Mouse (Mus musculus): ENCODE measurements at regions not wholly inside any gene's neighbourhood (a gene's known extent, or its start where the extent isn't known, plus 50 kb on each side); places are given as distances from the start of the nearest gene placed in this dataset.

DNA sequence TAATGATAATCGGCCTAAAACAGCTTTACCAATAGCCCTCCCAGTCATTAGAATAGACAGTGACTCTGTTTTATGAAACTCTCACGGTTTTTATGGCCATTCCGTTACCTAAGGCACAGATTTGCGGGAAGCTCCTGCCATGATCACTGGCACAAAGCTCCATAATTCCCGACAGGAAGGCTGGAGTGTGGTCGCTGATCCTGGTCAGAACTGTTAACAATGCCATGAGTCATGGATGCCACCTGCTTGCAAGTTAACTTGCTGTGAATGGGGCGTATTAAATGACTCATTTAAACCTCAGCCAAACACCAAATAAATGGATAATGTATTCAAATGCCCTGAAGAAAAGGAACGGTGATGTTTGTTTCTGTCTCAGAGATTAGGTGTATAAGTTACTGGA, 559.9 kb upstream of the Map3k7 start:
- no peak for ATAC-seq

- no peak for ATAC-seq
Measured at GRCm38 (mm10) chr4:31404840-31405714, 558.8 kb upstream of the Map3k7 start.

DNA sequence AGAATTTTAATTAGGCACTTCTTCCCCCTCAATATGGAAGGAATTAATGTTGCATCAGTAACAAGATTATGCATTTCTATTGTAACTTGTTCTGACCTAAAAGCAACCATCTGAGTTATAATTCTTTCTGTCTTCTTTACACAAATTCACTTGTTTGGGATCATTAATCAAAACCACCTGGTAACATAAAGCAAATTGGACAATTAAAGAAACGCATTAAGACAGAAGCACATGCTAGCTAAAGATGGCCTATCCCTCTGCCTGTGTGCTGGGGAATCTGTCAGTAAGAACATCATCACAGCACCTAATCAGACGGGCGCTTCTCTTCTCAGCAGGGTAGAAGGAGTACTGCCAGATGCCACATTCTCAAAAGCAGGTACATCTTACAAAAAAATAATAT, 553.7 kb upstream of the Map3k7 start:
- ATAC-seq = no peak

DNA sequence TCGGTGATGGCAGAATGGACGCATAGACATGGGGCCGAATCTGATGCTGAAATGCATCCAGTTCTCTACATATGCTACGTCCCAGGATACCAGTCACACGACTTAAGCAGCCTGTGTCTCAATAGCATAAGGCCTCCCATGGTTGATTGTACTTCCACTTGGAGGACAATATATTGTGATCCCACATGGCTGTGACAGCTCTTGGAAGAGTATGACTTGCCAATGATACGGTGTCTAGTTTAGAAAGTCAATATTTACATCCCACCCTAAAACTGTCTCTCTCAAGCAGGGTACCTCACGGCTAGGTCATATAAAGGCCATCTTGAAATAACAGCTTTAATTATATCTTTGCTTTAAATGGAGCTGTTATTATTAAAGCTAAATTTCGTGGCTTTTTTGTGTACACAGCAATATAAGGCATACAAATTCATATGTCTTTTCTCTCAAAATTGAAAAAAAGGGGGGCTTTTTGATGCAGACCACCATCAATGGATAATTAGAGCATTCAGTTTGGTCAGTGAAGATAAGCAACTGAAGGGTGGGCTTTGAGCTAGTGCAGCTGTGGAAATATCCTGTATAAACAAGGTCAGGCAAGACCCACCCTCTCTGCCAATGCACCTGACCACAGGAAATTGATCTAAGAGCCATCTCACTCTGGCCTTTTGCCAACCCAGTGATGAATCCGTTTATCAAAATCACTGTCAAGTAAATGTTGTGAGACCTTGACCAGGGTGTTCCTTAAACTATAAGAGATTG, 551.9 kb upstream of the Map3k7 start:
- no peak for ATAC-seq

DNA sequence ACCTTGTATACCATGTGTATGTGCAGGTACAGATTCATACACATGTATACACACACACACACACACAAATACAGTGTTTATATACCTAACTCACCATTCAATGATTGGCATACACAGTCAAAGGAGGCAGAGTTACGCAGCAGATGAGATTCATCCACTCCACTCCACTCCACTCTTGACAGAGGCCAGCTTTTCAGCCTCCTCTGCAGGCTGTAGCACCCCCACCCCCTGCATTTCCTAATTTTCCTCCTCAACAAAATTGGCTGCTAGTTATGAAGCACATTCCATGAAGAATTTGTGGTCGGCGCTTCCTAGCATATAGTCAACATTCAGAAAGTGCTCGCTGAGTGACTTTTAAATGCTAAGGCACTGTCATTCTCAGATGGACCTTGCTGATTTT, 546.7 kb upstream of the Map3k7 start:
- ATAC-seq = no peak

GRCm38 (mm10) chr4:31419240-31419639, 544.7 kb upstream of the Map3k7 start:
- no peak for ATAC-seq

- ATAC-seq = no peak
Measured at GRCm38 (mm10) chr4:31420167-31420566, 543.7 kb upstream of the Map3k7 start.

DNA sequence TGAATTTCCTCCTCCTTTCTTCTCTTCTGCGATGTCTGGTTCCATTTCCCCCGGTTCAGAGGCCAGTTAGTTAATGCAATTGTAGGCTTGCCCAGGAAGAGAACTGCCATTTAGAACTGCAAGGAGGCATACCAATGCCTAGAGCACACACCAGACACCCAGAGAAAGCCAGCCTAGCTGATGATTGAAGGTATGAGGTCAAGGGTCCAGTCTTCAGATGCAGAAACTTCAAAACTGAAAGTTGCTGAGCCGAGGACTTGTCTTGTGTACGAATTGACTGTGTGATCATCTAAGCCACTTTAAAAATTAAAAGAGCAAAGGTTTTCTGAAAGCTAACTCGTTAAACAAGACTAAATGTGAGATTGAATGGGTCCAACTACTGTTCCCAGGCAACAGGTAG, 542.5 kb upstream of the Map3k7 start:
- no peak for ATAC-seq

DNA sequence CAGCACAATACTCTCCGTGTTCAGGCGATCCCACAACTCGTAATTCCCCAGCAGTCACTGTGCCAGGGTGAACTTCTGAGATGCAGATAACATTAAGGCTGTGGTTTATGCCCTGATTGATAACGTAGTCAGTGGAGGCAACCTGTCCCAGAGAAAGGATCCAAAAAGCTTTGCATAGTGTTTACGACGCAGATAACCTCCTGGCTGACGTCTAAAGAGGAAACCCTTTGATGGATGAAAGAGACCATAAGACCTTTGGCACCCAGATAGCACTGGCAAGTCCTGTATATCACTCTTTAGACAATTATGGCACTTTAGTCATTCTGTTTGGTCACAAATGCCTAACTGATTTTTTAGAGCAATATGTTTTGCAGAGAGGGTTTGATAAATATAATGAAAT, 538.8 kb upstream of the Map3k7 start:
- ATAC-seq = no peak

DNA sequence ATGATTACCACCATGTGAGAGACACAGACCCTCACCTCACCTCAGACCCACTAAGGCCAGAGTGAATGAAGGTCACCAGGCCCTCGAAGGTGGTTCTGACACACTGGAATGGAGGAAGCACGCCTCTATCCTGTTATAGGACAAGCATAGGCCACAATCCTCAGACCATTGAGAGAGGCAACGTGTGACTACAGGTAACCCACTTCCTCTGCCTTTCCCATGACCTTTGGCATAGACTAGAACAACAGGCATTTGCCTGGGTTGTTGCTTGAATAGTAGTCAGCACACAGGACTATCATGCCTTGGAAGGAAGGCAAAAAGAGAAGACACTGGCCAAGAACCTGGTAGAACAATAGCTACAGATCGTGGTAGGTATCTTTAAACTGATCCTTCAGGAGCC, 538.2 kb upstream of the Map3k7 start:
- no peak for ATAC-seq

DNA sequence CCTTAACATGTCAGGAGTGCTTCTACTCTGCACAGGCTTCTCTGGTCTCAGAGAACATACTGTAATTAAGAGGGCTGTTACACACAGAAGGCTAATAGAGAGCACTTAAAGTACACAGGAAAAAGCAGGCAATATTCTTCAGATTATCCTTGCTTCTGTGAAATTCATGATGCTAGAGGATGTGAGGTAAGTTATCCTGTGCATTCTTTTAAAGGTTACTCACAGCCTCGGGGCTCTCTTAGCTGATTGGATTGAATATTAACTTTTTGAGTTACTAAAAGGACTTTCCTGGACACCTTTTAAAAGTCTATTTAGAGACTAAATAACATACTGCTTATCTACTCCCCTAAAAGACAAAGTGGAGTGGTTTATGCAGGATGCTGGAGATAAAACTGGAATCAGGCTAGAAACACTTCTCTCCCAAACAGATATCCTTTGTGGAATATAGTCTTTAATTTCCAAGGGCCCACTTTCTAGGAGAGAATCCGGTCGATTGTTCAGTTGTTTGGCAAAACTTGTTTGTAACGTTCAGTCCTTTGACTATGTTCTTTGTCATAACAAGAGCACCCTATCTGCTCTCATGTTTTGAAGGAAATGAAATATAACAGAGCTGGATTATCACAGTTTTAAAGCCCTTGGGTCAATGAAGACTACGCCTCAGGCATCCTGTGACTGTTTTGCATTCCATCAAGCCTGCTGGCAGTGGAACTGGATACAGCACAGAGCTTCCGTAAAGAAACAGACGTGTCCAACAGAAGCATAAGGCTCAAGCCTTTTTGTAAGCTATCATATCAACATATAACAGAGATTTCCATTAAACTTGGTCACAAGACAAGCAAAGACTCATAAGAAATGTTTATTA, 537.5 kb upstream of the Map3k7 start:
- no peak for ATAC-seq

DNA sequence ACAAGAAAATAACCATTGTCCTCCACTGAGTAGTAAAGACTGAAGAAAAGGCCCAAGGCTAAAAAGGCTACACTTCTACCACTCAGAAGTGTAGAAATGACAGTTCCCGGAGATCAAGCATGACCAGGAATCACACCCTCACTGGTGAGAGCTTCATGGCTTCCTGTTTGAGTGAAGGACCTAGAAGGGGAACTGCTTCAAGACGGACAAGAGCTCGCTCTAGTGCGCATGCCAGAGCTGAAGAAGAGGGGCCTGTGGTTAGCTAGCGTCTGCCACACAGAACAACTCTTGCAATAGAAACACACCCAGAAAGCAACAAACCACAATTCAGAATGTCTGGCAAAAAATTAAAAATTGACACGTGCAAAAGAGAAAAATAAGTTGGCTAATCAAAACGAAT, 530.0 kb upstream of the Map3k7 start:
- ATAC-seq = no peak

GRCm38 (mm10) chr4:31454898-31455297, 509.0 kb upstream of the Map3k7 start:
- no peak for ATAC-seq

GRCm38 (mm10) chr4:31455466-31455865, 508.4 kb upstream of the Map3k7 start:
- no peak for ATAC-seq

- no peak for ATAC-seq
Measured at GRCm38 (mm10) chr4:31462456-31462855, 501.4 kb upstream of the Map3k7 start.

- ATAC-seq = no peak
Measured at GRCm38 (mm10) chr4:31463130-31463698, 500.7 kb upstream of the Map3k7 start.

DNA sequence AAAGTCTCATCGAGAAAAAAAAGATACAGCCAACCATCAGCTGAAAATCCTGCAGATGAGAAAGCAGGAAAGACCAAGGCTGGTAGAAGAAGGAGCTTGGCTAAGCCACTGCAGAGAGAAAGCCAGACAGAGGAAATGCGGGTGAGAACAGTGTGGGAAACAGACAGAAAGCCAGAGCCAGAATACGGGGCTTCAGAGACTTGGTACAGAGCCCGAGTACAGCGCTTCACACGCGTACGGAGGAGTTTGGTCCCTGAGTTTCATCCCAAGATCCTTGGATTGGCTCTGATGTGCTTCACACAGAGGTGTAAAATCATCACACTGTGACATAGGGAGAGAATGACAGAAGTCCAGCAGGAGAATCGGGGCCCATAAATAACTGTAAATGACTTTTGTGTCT, 495.6 kb upstream of the Map3k7 start:
- no peak for ATAC-seq

DNA sequence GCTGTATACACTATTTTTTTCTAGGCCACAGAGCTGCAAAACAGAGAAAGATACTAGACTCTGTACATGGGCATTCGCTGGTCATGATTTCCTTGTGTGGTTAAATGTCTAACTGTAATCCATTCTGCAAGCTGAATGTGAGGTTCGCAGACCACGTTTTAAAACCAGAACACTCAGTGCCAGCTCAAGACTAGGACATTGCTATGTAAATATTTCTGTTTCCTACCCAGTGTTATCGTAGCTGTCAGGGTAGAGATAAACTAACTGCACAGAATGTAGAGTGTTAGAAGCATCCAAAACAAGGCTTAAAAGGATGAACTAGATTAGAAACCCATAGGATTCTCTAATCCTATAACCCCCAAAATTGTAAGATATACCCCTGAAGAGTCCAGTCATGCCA, 494.1 kb upstream of the Map3k7 start:
- ATAC-seq = no peak

DNA sequence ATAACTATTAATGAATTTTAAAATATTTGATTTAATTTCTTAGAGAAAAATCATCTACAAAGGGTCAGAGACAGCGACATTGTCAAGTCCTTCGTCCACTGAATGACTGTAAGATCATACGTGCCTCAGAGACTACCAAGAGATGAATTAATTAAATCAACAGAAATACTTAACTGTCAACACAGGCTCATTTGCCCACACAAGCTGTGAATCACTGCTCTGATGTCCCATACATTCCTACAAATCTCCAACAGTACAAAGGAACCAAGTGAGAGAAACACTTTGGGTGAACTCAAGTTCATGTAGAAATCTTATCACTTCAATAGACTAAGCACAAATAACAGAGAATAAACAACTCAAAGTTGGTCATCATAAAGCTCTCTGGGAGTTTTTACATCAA, 471.4 kb upstream of the Map3k7 start:
- no peak for ATAC-seq

DNA sequence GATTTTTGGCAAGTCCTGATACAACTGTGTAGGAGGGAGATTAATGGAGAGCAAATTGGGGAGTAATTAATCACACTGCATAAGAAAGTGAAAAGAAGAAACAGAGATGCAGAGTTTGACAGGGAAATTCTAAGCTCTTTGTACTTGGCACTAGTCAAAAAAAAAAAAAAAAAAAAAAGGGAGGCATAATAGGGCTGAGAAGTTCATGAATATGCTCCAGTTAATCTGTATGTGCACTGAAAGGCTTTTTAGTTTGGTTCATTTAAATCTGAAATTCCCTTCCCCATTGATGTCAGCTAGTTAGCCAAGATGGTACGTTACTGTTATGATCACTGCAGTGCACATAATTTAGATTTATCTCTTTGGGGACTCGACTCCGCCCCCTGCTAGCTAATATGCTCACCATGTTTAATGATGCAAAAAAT, 470.8 kb upstream of the Map3k7 start:
- no peak for ATAC-seq

GRCm38 (mm10) chr4:31499888-31500287, 464.0 kb upstream of the Map3k7 start:
- ATAC-seq = no peak

- ATAC-seq = no peak
Measured at GRCm38 (mm10) chr4:31500432-31500831, 463.5 kb upstream of the Map3k7 start.

All from CD4-positive, CD25-positive, alpha-beta regulatory T cell, adult 4 months (primary cell).